Mouse (Mus musculus) ES-E14 (cell line): ENCODE data around the gene Gm17332.
"Not testable (repeated sequence)": the region's sequence is repeated elsewhere in the genome, so short reads cannot be mapped to it uniquely, and the experiment has no call there.

Experiments used
- CHD2 ChIP-seq: IDR thresholded peaks from 2 replicates; pipeline ENCODE4 v1.6.1; 2014; ENCODE audit warnings: mild to moderate bottlenecking, low read depth, low read length, inconsistent platforms
- HCFC1 ChIP-seq: IDR thresholded peaks from 2 replicates; pipeline ENCODE4 v1.6.1; 2012; ENCODE audit warnings: low read length, inconsistent platforms, borderline replicate concordance; ENCODE audit not compliant: insufficient read depth
- MAFK ChIP-seq: IDR thresholded peaks from 2 replicates; pipeline ENCODE4 v1.6.1; 2014; ENCODE audit warnings: mild to moderate bottlenecking, low read depth, low read length, inconsistent platforms; ENCODE audit not compliant: insufficient read depth
- ZC3H11A ChIP-seq: IDR thresholded peaks from 2 replicates; pipeline ENCODE4 v1.6.1; 2012; ENCODE audit warnings: low read depth, mild to moderate bottlenecking, inconsistent platforms, low read length, borderline replicate concordance
- ZNF384 ChIP-seq: IDR thresholded peaks from 2 replicates; pipeline ENCODE4 v1.6.1; 2012; ENCODE audit warnings: low read depth, low read length, inconsistent platforms

DNA sequence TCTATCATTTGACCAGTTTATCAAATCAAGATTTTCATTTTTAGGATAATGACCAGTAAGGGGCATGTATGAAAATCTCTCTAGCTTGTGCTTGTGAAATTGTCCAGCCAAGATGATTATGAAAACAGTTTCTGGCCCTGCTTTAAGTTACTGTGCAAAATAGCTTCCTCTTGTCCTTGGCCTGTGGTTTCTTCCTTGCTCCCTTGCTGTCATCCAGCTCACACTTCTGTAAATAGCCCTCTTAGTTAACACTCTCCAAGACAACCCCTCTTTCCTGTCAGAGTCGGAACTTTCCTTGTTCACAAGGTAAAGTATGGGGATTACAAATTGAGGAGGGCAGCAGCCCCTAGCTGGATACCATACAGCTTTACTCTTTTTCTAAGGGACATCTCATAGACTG lies 43.9 kb downstream of the Gm17332 start:
- not testable (repeated sequence) for TF ChIP-seq CHD2, HCFC1, MAFK, ZC3H11A, ZNF384
